Mouse (Mus musculus) bone marrow macrophage, adult 2 months (primary cell): ENCODE data around the gene Tmem56. TPM values are rescaled to one million over a fixed set of nuclear protein-coding genes. Genes with fewer than 3 reads are reported as not detected.

Experiments used
- H3K27ac ChIP-seq: 2 replicates; pipeline ENCODE4 v1.5.1; 2012; ENCODE audit warnings: low read depth, low read length; ENCODE audit not compliant: insufficient read depth
- H3K4me1 ChIP-seq: 2 replicates; pipeline ENCODE4 v1.6.1; 2012; ENCODE audit warnings: low read length; ENCODE audit not compliant: control insufficient read depth, insufficient read depth
- H3K4me3 ChIP-seq: 2 replicates; pipeline ENCODE4 v1.5.1; 2012; ENCODE audit warnings: mild to moderate bottlenecking, low read length, moderate library complexity; ENCODE audit not compliant: insufficient read depth
- CTCF ChIP-seq: IDR thresholded peaks from 2 replicates; pipeline ENCODE4 v1.5.1; 2012; ENCODE audit warnings: low read depth, mild to moderate bottlenecking, low read length, moderate library complexity
- POLR2A ChIP-seq: IDR thresholded peaks from 2 replicates; pipeline ENCODE4 v1.6.1; 2012; ENCODE audit warnings: mild to moderate bottlenecking, low read depth, low read length, borderline replicate concordance
- polyA plus RNA-seq: library from polyadenylated mRNA; stranded (reverse); fragments of >200 nt; gene quantifications from 2 replicates; pipeline ENCODE4 v1.2.4, GENCODE M21; 2012; ENCODE audit not compliant: missing spikeins, insufficient read depth, insufficient read length

Tmem56 gene
- polyA plus RNA-seq, 1 experiment = not detected

DNA sequence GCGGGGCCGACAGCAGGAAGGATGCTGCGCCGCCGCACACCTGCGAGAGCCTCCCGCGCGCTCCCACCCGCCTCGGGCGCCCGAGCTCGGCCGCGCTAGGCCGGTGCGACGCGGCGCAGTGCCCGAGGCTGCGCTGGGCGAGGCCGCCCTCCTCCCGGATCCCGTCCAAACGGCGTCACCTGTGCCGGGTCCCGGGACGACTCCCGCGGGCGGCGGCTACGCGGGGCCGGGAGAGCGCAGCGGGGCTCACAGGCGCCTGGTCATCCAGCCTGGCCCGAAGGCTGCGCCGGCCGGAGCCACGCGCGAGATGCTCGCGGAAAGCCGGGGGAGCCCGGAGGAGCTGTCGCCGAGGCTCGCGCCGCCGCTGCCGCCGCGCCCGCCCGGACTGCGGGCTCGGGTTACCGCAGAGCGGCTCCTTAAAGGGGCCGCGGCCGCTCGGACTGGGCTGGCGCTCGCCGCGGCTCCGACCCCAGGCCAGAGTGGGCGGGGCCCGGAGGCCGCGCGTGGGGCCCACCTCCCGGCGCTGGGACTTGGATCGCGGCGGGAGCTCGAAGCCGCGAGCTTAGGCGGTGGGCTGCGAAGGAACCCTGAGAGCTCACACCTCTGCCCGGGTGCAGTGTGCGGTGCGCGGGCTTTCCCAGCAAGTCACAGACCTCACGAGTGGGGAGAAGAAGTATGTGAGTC lies 20.2 kb downstream of the Tmem56 start:
- no peaks in the 10 kb centered on the region for H3K4me1 ChIP-seq
- H3K27ac ChIP-seq = no peak overlapping the region
- TF ChIP-seq CTCF (no peak), POLR2A (no peak)
- H3K4me3 ChIP-seq = peak overlapping the region; percentile 35

DNA sequence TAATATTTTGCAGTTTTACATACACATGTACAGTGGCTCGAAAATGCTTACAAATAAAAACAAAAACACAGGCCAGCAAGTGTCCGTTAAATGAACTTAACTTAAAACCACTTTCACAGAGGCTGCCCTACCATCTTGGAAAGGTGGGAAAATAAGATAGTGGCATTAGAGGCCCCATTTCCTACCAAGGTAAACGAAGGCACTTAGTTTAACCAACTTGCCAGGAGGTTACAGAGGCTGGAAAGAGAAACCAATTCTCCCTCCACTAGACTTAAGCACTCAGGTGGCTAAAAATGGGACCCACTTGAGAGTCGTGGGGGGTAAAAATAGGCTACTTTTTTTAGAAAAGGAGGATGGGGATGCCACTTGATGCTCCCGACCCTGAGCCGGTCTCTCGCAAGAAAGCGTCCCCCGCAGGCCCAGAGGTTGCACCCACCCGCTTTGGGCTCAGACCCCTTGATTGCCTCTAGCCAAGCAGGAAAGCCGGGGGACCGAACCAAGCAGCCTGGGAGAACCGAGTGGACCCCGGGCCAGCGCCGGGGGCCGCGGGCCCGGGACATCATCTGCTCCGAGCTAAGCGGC lies 20.9 kb downstream of the Tmem56 start:
- TF ChIP-seq CTCF (no peak), POLR2A (no peak)
- Histone ChIP-seq H3K4me3 (peak overlapping the region; percentile 35), H3K27ac (no peak overlapping the region), H3K4me1 (no peaks in the 10 kb centered on the region)

DNA sequence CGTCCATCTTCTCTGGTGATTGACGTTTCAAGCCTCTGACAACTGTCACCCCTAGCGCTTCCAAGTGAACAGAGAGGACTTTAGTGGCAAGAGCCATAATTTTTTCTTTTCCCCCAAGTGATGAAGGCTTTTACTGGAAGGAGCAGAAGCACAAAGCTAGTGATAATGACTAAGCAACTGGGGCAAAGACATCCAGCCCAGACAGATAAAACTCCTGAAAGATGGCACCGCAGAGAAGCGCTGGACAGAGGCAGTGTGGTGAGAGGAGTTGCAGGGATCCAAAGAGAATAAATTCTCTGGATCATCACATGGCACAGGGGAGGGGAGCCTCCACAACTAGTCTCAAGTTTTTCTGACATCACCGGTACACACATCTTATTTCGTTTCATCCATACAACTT lies 21.6 kb downstream of the Tmem56 start:
- Histone ChIP-seq H3K27ac (no peak overlapping the region), H3K4me1 (no peaks in the 10 kb centered on the region), H3K4me3 (no peak overlapping the region)
- TF ChIP-seq CTCF = no peak
- TF ChIP-seq POLR2A = no peak

DNA sequence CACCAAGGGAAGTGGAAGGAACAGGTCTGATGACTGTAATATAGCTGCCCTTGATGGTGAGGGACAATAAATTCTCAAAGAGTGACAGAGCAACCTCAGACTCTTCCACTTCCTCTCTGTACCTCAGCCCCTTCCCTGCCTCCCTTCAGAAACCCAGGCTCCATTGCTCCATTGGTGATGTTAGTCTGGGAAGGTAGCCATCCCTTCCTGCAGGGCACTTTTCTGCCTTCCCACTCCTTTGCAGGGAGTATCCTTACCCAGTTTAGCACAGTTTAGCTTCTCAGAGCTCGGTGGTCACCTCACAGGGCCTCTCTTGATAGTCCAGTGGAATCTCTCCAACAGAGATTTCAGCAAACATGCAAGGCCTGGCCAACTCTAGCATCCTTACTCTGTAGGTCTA lies 22.1 kb downstream of the Tmem56 start:
- Histone ChIP-seq H3K4me3 (no peak overlapping the region), H3K27ac (no peak overlapping the region), H3K4me1 (no peaks in the 10 kb centered on the region)
- TF ChIP-seq CTCF (no peak), POLR2A (no peak)

DNA sequence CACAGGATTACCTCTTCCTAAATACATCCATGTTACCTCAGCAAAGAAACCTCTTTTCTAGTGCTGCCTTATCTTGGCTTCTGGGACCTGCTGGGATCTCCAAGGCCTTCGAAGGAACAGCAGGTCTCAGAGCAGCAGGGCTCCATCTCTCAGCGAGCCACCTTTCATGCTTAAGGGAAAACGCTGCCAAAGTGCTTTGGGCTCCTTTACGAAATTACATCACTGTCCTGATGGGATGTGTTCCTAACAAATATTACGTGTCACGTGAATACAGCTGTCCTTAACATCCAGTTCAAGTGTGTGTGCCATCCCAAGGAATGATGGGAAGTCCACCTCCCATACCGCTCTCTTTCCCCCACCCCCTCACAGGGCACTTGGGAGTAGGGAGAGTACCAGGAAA lies 22.9 kb downstream of the Tmem56 start:
- Histone ChIP-seq H3K4me1 (no peaks in the 10 kb centered on the region), H3K4me3 (no peak overlapping the region), H3K27ac (no peak overlapping the region)
- TF ChIP-seq POLR2A = no peak
- TF ChIP-seq CTCF = no peak

DNA sequence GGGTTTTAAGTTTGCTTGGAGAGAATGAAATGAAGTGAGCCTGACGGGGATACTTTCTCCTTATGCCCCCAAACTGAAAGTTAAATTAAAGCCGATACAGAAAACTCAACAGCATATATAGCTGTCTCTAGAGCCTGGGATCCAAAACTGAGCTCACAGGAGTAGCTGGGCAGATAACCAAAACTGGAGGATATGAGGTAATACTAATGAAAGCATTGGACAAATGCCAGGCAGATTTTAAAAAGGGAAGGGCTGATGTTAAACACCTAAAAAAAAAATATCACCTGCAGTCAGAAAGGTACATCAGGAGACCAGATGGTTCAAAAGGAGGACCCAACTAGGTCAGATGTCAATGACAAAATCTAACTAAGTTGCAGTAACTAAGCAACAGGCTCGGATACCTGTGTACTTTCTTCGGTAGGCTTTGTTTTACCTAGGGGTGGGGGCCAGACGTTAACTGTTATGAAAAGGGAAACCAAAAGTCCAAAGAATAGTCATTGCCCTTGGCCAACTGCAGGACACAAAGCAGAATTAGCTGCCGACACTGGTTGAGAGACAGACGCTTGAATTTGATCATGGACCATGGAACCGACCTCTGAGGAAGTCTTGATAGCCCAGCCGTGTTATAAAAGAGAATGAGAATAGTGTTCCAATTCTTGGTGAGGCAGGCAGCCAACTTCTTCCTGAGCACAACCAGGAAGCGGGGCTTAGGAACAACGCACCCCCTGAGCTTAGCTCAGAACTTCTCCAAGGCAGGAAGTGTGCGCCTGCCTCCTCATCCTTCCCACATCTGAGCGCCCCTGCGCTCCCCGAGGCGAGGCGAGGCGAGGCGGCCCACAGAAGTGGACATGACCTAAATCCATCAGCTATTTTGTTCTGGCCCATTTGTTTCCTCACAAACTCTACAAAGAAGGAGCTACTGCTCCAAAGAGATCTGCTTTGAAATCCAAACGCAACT lies 24.1 kb downstream of the Tmem56 start:
- Histone ChIP-seq H3K27ac (no peak overlapping the region), H3K4me1 (no peaks in the 10 kb centered on the region), H3K4me3 (no peak overlapping the region)
- TF ChIP-seq POLR2A (no peak), CTCF (no peak)

DNA sequence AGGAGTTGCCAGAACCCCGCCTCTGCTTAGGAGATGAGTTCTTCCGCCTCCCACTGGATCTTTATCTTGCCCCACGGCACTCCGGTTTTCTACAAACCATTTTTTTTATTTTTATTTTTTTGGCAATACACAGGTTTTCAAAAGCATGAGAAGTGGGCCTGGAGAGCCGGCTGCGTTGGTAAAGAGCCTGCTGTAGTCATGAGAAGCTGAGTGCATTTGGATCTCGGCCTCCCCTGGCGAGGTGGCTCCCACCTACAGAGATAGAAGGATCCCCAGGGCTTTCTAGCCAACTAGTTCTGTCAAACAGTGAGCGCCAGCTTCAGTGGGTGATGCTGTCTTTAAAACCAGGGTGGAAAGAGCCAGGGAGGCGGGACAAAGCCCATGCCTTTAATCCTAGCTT lies 25.5 kb downstream of the Tmem56 start:
- no peak overlapping the region for H3K4me3 ChIP-seq
- no peaks in the 10 kb centered on the region for H3K4me1 ChIP-seq
- no peak overlapping the region for H3K27ac ChIP-seq
- no peak for TF ChIP-seq CTCF
- TF ChIP-seq POLR2A = no peak

DNA sequence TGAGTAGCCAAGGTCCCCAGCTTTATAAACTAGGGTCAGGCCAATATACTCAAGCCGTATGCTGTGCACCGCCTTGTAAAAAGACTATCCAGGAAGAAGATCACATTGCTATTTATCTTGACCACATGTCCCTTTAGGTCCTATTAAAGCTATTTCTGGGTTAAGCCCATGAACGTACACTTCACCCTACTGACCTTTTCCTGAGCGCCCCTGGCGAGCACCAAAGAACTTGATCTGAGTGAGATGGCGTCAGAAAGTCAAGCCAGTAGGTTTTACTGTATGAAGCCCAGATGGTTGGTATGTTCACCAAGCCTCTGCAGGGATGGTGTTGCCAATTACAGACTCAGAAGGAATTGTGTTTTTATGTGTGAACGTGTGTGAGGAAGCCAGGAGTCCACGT lies 26.8 kb downstream of the Tmem56 start:
- Histone ChIP-seq H3K27ac (no peak overlapping the region), H3K4me3 (no peak overlapping the region), H3K4me1 (no peaks in the 10 kb centered on the region)
- TF ChIP-seq CTCF (no peak), POLR2A (no peak)

DNA sequence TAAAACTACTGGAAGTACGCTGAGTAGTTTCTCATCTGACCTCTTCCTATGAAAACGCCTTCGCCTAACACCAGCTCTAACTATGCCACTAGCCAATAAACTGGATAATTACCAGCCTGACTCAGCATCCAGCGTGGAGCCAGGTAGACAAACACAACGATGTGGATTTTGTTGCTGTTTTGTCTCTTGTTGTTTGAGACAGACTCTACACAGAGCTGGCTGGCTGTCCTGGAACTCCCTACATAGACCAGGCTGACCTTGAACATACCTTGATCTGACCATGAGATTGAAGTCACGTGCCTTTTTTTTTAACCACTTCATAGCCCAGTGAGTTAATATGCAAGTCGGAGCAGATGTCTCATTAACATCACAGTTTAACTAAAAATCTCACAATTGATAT lies 27.4 kb downstream of the Tmem56 start:
- H3K4me1 ChIP-seq = no peaks in the 10 kb centered on the region
- no peak for TF ChIP-seq POLR2A
- no peak for TF ChIP-seq CTCF
- no peak overlapping the region for H3K4me3 ChIP-seq
- no peak overlapping the region for H3K27ac ChIP-seq
